Mouse (Mus musculus): ENCODE measurements around the gene Cfdp1.

- no peak for TF ChIP-seq CTCF (IDR thresholded peaks at IDR 0.05; ENCODE audit: low read depth, low read length)
- TF ChIP-seq GATA1 (IDR thresholded peaks at IDR 0.05; ENCODE audit: borderline replicate concordance, low read length): no peak
- no peak for TF ChIP-seq TAL1 (conservative IDR thresholded peaks at IDR 0.05; ENCODE audit: low read depth, low read length)
These were observed 122.1 kb downstream of the Cfdp1 start for GRCm38 (mm10) chr8:111732004-111732403.
